Mouse (Mus musculus) E14TG2a.4 (cell line): ENCODE results near the gene Scpep1.

Experiments used
- H3K27me3 ChIP-seq: 2 replicates; pipeline ENCODE4 v1.6.1; 2014; ENCODE audit warnings: low read length, control low read depth; ENCODE audit not compliant: insufficient read depth
- H3K36me3 ChIP-seq: 2 replicates; pipeline ENCODE4 v1.6.1; 2014; ENCODE audit warnings: low read length, control low read depth; ENCODE audit not compliant: insufficient read depth
- H3K4me1 ChIP-seq: replicated peaks from 2 replicates; pipeline ENCODE4 v1.6.1; 2014; ENCODE audit warnings: low read depth, low read length, control low read depth
- H3K4me3 ChIP-seq: replicated peaks from 2 replicates; pipeline ENCODE4 v1.5.1; 2014; ENCODE audit warnings: mild to moderate bottlenecking, low read length
- H3K9me3 ChIP-seq: 2 replicates; pipeline ENCODE4 v1.6.1; 2014; ENCODE audit warnings: low read length, control low read depth
- CTCF ChIP-seq: conservative IDR thresholded peaks from 2 replicates; pipeline ENCODE4 v1.5.1; 2014; ENCODE audit warnings: low read length
- NANOG ChIP-seq: IDR thresholded peaks from 2 replicates; pipeline ENCODE4 v1.6.1; 2014; ENCODE audit warnings: borderline replicate concordance, low read length, mixed read lengths
- POU5F1 ChIP-seq: IDR thresholded peaks from 2 replicates; pipeline ENCODE4 v1.6.1; 2014; ENCODE audit warnings: low read length, borderline replicate concordance

Scpep1 gene

DNA sequence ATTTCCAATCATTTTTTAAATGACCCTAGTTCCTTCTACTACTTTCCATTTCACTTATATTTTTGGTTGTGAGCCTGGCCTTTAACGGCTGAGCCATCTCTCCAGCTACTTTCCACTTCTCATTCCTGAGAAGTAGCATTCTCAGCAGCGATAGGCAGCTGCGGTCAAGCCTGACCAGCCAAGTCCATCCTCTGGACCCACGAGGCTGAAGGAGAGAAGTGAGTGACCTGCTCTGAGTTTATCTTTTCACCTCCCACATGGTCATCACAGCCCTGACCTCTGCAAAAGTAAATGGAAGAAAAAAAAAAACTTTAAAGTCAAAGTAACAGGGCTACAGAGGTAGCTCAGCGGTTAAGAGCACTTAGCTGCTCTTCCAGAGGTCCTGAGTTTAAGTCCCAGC, 28.7 kb downstream of the Scpep1 start:
- Histone ChIP-seq H3K9me3 (no peaks in the 10 kb centered on the region), H3K4me3 (no peak overlapping the region), H3K27me3 (no peaks in the 10 kb centered on the region), H3K4me1 (peaks cover 59% of the 10 kb centered on the region), H3K36me3 (peaks cover 80% of the 10 kb centered on the region)
- TF ChIP-seq NANOG (no peak), POU5F1 (no peak), CTCF (no peak)

DNA sequence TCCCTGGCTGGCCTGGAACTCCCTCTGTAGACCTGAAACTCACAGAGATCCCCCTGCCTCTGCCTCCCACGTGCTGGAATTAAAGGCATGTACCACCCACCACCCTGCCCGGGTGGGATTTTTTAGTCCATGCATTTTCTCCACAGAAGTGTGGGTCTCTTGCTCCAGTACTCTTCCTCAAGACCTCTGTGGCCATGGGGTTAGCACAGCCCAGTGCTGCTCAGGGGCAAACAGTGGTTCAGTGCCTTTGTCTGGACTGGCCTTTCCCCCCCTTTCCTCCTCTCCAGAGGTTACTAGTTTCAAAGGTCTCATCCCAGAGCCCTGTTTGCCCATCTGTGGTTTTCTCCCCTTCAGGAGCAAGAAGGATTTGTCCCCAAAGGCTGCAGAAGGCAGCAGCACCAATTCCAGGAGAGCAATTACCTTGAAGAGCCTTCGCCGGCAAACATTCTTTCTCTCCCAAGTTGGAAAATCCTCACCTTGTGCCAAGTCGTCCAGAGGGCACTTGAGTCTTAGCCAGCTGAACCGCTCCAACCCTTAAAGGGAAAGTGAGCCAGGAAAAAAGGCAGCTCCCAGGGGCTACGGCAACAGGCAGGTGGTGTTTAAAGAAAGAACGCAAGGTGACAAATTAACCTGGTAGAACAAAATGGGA, 45.8 kb downstream of the Scpep1 start:
- no peak for TF ChIP-seq POU5F1
- Histone ChIP-seq H3K36me3 (no peaks in the 10 kb centered on the region), H3K27me3 (no peaks in the 10 kb centered on the region), H3K4me3 (no peak overlapping the region), H3K9me3 (no peaks in the 10 kb centered on the region), H3K4me1 (peaks cover 24% of the 10 kb centered on the region)

GRCm38 (mm10) chr11:88908557-88909211, 46.6 kb downstream of the Scpep1 start:
- Histone ChIP-seq H3K27me3 (no peaks in the 10 kb centered on the region), H3K36me3 (no peaks in the 10 kb centered on the region), H3K9me3 (no peaks in the 10 kb centered on the region), H3K4me3 (no peak overlapping the region), H3K4me1 (peaks cover 29% of the 10 kb centered on the region)
- TF ChIP-seq CTCF = peak; percentile 31
- no peak for TF ChIP-seq POU5F1
- TF ChIP-seq NANOG = no peak

- no peak overlapping the region for H3K4me3 ChIP-seq
- no peaks in the 10 kb centered on the region for H3K9me3 ChIP-seq
- H3K27me3 ChIP-seq = no peaks in the 10 kb centered on the region
- TF ChIP-seq POU5F1 = no peak
- TF ChIP-seq NANOG = no peak
- no peak for TF ChIP-seq CTCF
- H3K36me3 ChIP-seq = no peaks in the 10 kb centered on the region
- H3K4me1 ChIP-seq = peaks cover 31% of the 10 kb centered on the region
These were observed 47.4 kb downstream of the Scpep1 start for GRCm38 (mm10) chr11:88907886-88908285.

DNA sequence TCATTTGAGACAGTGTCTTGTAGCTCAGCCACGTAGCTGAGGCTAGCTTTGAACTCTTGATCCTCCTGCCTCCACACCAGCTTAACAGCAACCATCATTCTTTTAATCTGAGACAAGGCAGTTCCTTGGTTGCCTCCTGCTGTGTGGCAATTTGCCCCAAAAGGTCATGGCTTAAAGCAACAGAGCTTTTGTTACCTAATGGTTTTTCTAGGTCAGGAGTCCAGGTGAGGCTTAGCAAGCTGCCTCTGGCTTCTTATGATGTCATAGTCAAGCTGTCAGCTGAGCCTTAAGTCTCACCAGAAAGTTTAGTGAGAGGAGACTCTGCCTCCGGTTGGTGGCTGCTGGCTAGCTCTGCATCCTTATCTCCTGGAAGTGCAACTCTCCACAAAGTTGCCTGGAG, 49.6 kb downstream of the Scpep1 start:
- TF ChIP-seq NANOG (peak; percentile 34; the same call in 1 of the 2 replicates), CTCF (no peak)
- H3K27me3 ChIP-seq = no peaks in the 10 kb centered on the region

GRCm38 (mm10) chr11:88904080-88904479, 51.2 kb downstream of the Scpep1 start:
- no peaks in the 10 kb centered on the region for H3K36me3 ChIP-seq
- peaks cover 36% of the 10 kb centered on the region for H3K4me1 ChIP-seq
- no peaks in the 10 kb centered on the region for H3K9me3 ChIP-seq
- TF ChIP-seq CTCF (no peak), NANOG (no peak)
- H3K27me3 ChIP-seq = no peaks in the 10 kb centered on the region
- no peak overlapping the region for H3K4me3 ChIP-seq

More for the DNA sequence above, 49.6 kb downstream of the Scpep1 start:
- Histone ChIP-seq H3K9me3 (no peaks in the 10 kb centered on the region), H3K4me3 (no peak overlapping the region), H3K36me3 (no peaks in the 10 kb centered on the region), H3K4me1 (peaks cover 39% of the 10 kb centered on the region)

DNA sequence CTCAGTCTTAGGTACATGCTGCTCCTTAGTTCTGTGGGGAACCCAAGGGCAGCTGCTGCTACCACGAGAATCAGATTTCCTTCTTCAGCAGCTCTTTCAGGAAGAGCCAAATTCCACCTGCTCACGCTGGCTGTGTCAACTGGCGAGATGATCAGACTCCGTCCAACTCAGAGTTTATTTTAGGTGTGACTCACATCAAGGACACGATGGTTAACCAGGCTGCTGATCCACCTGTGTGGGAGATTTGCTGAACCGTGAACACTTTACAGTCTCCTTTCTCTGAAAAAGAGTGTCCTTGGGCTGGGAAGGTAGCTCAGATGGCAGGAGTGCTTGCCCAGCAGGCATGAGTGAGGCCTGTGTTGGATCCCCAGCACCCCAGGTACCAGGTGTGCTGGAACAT, 52.5 kb downstream of the Scpep1 start:
- Histone ChIP-seq H3K4me3 (no peak overlapping the region), H3K27me3 (no peaks in the 10 kb centered on the region)
- no peak for TF ChIP-seq CTCF
- TF ChIP-seq NANOG = no peak
- TF ChIP-seq POU5F1 = no peak

GRCm38 (mm10) chr11:88901341-88901802, 53.9 kb downstream of the Scpep1 start:
- Histone ChIP-seq H3K9me3 (no peaks in the 10 kb centered on the region), H3K27me3 (no peaks in the 10 kb centered on the region), H3K4me3 (no peak overlapping the region), H3K4me1 (peaks cover 48% of the 10 kb centered on the region), H3K36me3 (no peaks in the 10 kb centered on the region)
- TF ChIP-seq CTCF (no peak), POU5F1 (no peak), NANOG (no peak)

More for the DNA sequence above, 52.5 kb downstream of the Scpep1 start:
- no peaks in the 10 kb centered on the region for H3K36me3 ChIP-seq
- H3K9me3 ChIP-seq = no peaks in the 10 kb centered on the region
- H3K4me1 ChIP-seq = peaks cover 42% of the 10 kb centered on the region

DNA sequence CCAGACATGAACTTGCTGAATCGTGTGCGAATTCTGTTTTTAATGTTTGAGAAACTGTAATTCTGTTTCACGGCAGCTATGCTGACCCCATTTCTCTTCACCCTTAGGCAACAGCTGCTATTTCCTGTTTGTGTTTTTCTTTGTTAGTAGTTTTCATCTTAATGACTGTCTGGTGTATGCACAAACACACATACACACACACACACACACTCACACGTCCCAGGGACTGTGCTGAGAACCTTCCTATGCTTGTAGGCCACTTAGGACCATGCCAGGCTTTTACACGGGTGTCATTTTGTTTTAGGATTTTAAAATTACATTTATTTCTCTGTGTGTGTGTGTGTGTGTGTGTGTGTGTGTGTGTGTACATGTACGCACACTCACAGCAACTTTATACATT, 55.7 kb downstream of the Scpep1 start:
- H3K4me1 ChIP-seq = peaks cover 38% of the 10 kb centered on the region
- H3K36me3 ChIP-seq = no peaks in the 10 kb centered on the region
- H3K4me3 ChIP-seq = no peak overlapping the region
- H3K9me3 ChIP-seq = no peaks in the 10 kb centered on the region
- no peaks in the 10 kb centered on the region for H3K27me3 ChIP-seq
- TF ChIP-seq NANOG (no peak), CTCF (no peak), POU5F1 (no peak)
